Mouse (Mus musculus) right cerebral cortex, postnatal 14 days (tissue): ENCODE data around the gene Cog2.

Source experiments
- DNase-seq: peaks from one replicate; pipeline ENCODE4 v3.0.0; 2022

The Cog2 gene

GRCm38 (mm10) chr8:124517142-124517541, 3.4 kb upstream of the Cog2 start:
- DNase-seq: no peak

- no peak for DNase-seq
Measured at GRCm38 (mm10) chr8:124521946-124522345, 1.4 kb downstream of the Cog2 start.

- no peak for DNase-seq
Measured at GRCm38 (mm10) chr8:124526261-124526660, 5.7 kb downstream of the Cog2 start.

- DNase-seq: no peak
Measured at GRCm38 (mm10) chr8:124530076-124530475, 9.5 kb downstream of the Cog2 start.

- no peak for DNase-seq
Measured at GRCm38 (mm10) chr8:124530556-124530955, 10.0 kb downstream of the Cog2 start.

GRCm38 (mm10) chr8:124530996-124531395, 10.4 kb downstream of the Cog2 start:
- DNase-seq: no peak

- DNase-seq: no peak
Measured at GRCm38 (mm10) chr8:124532626-124533025, 12.1 kb downstream of the Cog2 start.

- DNase-seq: no peak
Measured at GRCm38 (mm10) chr8:124535451-124535850, 14.9 kb downstream of the Cog2 start.

GRCm38 (mm10) chr8:124540906-124541305, 20.3 kb downstream of the Cog2 start:
- no peak for DNase-seq

- no peak for DNase-seq
Measured at GRCm38 (mm10) chr8:124542001-124542400, 21.4 kb downstream of the Cog2 start.

GRCm38 (mm10) chr8:124543272-124543671, 22.7 kb downstream of the Cog2 start:
- no peak for DNase-seq

GRCm38 (mm10) chr8:124546371-124546770, 25.8 kb downstream of the Cog2 start:
- no peak for DNase-seq

GRCm38 (mm10) chr8:124546815-124547214, 26.2 kb downstream of the Cog2 start:
- DNase-seq: no peak

GRCm38 (mm10) chr8:124547269-124547668, 26.7 kb downstream of the Cog2 start:
- DNase-seq: no peak

- no peak for DNase-seq
Measured at GRCm38 (mm10) chr8:124548187-124548586, 27.6 kb downstream of the Cog2 start.

- no peak for DNase-seq
Measured at GRCm38 (mm10) chr8:124551011-124551661, 30.6 kb downstream of the Cog2 start.

- no peak for DNase-seq
Measured at GRCm38 (mm10) chr8:124555113-124555750, 34.7 kb downstream of the Cog2 start.

- no peak for DNase-seq
Measured at GRCm38 (mm10) chr8:124556164-124556563, 35.6 kb downstream of the Cog2 start.

- DNase-seq: peak; percentile 45
Measured at GRCm38 (mm10) chr8:124556658-124557057, 36.1 kb downstream of the Cog2 start.

GRCm38 (mm10) chr8:124557476-124557875, 36.9 kb downstream of the Cog2 start:
- no peak for DNase-seq

- DNase-seq: no peak
Measured at GRCm38 (mm10) chr8:124567126-124567525, 46.6 kb downstream of the Cog2 start.

GRCm38 (mm10) chr8:124567584-124567983, 47.0 kb downstream of the Cog2 start:
- no peak for DNase-seq

- no peak for DNase-seq
Measured at GRCm38 (mm10) chr8:124569100-124569499, 48.5 kb downstream of the Cog2 start.

GRCm38 (mm10) chr8:124569593-124569992, 49.0 kb downstream of the Cog2 start, which contains the start of gene Agt:
Gene Agt (minus strand): TSS chr8:124569706.
- DNase-seq: no peak
